Mouse (Mus musculus): Measurements from ENCODE around the gene Ttc28.

Gene Ttc28

DNA sequence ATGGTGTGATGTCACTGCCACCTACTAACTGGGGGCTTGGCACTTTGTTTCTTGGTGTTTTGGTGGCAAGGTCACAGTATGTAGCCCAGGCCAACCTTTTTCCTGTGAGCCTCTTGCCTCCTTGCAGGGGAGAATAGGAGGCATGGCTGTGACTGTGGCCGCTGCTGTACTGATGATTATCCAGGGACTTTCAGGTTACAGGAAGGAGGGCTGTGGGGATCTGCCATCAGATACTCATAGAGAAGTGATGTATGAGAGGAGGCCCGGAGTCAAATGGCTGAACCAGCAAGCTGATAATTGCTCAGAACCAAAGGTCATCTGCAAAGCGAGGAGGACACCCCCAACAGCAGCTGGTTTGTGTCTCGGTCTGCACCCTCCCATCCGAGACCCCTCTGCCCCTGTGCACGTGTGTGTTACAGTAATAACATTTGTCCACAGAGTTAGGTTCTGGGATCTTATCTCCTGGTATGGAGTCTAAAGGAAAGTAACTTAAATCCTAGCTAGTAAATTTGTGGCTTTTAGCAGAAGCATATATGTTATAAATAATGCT lies 221.9 kb downstream of the Ttc28 start:
- DNase-seq = no peak

DNA sequence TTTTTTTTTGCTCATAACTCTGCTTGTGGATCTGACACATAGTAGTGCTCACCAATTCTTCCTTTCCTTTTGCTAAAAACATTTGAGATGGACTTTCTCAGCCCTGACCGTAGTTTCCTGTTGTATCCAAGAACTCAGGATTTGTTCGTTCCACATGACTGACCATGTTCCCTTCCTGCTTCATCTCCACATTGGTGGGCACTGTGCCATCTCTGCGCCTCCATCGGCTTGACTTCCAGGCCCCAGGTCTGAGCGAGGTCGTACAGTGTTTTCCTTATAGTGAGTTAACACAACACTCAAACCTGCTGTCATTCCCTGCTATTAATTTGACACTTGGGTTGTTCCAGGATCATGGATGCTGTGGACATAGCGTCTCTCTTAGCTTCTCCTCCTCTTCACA lies 225.2 kb downstream of the Ttc28 start:
- no peak for DNase-seq

DNA sequence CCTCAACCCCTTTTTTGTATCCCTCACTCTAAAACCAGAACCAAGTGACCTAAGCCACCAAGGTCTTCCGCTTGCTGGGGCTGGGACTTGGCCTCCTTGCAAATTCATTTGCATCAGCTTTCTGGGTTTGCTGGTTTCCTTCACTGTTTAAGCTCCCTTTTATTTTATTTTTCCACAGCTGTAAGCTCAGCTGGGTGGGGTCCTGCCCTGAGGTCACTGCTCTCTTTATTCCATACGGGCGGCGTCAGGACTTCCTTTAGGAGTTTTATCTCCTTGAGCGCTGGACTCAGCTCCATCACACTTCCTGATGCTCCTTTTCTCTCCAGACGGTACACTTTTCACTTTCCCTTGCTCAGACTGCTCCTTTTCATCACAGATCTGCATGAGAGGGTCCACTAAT lies 231.8 kb downstream of the Ttc28 start:
- no peak for DNase-seq

DNA sequence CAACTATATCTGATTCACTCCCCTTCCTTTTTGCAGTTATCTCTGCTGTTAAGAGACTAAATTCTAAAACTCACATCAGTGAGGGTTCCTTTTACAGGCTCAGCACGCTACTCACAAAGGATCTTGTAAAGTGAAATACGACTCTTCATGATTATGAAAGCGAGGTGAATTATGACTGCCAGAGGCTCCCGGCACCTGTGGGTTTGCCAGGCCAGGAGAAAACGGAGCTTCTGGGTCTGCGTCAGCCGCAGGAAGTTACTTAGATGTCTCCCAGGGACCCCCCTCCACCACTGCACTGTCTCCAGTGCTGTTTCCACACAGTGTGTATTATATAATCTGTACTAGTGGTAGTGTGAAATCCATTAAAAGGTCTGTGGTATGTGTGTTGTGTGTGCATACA lies 233.6 kb downstream of the Ttc28 start:
- no peak for DNase-seq

DNA sequence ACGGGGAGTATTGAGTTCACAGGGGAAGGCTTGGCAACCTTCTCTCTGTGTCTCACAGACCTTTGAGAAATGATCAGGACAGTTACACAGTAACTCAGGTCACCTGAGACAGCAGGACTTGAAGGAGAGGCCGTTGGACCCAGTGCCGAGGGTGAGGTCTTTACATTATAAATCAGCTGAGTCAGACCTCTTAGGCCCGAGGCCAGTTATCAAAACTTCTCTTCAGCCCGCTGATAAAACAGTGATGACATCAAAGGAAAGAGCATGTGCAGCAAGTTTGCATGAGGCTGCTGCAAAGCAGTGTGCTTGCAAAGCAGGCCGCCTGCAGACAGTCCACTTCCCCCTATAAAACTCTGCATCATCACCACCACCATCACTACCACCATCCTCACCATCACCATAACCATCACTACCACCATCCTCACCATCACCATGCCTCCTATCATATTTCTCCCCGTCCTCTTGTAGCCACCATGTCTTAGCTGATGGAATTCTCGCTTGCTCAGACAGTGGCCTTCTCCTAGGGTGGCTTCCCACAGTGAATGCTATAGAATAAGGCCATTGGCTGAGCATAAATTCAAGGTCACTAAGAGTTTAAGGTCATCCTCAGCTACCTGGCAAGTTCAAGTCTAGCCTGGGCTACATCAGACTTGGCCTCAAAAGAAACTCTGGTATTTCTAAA lies 234.2 kb downstream of the Ttc28 start:
- no peak for DNase-seq

DNA sequence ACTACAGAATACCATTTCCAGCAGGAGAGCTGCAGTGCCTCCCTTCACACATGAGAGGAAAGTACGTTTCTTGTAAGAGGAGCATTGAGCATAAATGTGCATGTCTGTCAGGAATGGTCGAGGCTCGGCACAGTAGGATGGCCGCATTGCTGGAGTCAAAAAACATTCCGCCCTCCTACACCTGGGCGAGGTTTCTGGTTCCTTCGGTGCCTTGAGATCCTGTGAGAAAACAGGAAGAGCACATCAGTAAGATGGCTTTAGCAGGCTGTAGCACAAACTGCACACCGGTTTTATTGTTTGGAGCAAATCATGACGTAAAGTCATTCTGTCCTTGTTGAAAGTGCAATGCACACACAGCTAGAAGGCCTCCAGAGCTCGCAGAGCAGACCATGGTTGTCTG lies 235.0 kb downstream of the Ttc28 start:
- DNase-seq = no peak

DNA sequence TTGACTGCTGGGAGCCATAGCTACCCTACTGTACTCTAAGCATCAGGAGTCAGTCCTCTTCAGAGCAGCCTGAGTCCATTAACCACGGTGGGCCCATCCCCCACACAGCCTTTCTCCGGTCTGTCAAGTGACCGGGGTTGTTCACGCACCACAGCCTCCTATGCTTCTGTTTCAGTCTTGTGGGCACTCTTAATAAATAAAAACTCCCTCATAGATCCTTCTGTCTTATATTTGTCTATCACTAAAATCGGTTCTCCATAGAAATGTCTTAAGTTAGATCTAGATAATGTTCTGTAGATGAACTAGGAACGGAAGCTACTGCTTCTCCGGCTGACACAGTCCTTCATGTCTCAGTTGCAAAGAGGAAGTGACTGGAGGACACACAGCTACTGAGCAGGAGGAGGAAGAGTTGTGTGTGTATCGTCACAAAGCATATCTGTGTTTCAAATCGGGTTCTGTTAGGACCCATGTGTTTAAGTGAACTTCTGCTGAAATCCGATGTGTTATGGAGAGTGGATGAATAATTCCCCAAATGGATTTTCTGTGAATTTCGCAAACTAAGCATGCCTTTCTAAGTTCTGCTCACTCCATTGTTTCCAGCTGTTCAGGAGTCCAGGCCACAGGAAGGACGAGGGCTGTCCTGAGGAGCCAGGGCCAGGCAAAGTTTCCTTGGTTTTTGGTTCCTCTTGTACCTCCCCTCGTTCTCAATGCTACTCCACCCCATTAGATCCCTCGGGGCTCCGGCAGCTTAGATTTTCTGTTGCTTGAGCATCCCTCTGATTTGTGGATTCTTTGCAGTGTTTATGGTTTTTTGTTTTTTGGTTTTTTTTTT lies 236.1 kb downstream of the Ttc28 start:
- DNase-seq = no peak

DNA sequence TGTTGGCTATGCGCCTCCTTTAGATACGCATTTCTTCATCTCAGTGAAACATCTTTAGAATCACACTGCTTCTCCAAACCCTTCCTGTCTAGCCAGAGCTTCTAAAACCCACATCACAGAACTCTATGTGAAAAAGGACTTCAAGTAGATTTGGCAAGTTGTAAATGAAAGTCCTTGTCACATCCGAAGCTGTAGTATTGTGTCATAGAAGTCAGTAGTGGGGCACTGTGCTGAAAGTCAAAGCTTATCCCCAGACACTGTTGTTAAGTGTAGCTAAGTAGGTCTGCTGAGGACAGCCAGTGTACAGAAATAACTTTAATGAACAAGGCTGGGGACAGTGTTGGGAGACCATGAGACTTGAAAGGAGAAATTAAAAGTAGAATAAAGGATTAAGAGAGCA lies 240.2 kb downstream of the Ttc28 start:
- no peak for DNase-seq

DNA sequence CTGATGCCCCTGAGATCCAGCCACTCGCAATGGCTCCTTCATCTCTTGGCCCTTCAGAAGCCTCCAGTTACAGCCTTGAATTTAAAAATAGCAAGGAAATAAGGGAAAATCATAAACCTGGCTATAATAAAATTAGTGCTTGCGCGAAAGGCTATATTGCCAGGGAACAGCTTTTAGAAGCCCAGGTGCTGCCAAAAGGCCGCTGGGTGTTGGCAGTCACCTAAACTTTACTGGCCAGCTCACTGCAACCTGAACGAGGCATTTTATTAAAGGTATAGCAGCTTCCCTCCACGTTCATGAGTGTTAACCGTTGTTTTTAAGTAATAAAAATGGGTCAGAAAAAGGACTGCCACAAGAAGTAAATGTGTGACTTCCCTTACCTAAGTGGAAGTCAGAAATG lies 240.7 kb downstream of the Ttc28 start:
- DNase-seq = peak; percentile 80

DNA sequence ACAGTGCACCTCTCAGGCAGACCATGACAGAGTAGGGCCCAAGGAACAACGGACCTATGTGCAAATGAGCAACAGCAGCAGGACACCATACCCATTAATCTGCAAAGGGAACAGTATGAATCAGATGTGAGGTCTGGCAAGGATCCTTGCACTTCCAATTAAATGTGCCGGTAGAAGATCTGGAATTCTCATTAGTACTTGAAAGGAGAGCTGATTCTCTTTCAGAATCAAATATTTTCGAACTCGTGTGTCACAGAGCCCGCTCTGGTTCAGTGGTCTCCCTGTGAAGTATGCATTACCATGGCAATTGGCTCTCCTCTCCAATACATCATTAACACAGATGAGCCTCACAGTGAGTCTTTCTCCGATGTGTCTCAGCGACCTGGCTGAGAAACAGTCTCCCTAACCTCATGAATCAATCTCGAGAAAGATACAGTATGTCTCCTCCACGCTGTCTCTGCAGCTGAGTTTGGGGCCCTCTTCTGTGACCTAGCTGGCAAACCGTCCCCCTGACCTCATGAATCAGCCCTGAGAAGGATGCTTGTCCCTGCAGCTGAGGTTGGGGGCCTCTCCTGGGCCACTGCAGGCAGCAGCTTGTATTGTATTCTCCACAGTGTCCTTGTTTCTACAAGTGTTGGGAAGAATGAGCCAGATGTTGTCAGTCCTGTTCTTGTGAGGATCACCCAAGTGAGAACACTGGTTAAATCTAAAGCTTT lies 241.3 kb downstream of the Ttc28 start:
- no peak for DNase-seq

DNA sequence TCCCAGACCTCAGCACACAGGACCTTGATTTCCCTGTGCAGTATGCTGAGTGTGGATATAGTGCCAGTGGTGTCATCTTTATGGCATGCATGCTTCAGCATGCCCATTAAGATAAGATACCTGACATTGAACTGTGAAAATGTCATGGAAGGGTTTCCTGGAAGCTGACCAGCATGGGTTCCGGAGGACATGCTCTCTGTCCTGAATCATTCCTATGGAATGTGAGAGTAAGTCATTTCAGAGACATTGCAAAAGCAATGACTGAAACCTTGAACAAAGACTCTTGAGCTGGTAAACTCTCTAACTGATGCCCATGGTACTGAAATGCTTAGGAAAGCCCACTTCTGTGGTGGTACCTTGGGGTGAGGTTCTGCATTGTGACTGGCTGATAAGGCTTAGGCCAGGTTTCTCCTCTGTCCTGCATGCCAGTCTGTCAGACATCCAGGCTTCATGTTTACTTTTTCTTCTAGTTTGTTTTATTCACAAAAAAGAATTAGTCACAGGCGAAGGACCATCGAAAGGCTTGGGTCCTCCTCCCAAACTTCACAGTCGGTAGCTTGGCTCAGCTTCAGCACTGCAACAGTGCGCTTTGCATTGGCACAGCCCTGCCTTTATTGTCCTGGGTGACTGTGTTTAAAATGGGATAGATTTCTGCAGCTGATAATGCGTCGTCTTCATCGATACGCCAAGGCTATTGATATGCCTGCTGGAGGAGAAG lies 242.9 kb downstream of the Ttc28 start:
- DNase-seq = no peak

DNA sequence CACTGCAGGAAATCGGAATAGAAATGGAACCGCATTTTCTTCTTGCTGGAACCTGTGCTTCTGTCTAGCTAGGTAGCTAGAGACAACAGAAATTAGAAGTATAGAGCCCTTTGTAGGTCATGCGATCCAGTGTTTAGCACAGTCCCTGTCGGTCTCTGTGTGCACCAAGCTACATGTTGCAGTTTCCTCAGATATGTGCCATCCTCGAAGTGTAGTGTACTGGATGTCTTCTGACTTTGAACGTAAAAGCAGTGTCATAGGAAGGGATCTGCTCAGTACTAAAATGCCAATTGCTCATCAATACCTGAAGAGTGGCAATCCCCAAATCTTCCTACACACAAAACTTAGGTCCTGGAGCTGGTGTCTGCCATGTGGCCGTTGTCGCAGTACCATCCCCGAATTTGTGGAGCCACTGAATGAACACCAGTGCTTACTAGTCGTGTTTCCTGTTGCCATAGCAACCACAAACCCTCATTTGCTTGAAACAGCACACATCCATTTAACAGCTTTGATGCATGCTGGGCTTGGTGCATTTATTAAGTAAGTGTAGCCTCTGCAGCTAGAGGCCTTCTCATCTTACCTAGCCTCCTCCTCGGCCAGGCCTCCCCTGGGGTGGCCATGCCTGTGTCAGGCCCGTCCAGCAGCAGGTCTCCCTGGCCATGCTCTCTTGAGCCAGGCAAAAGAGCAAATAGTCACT lies 243.6 kb downstream of the Ttc28 start:
- no peak for DNase-seq

DNA sequence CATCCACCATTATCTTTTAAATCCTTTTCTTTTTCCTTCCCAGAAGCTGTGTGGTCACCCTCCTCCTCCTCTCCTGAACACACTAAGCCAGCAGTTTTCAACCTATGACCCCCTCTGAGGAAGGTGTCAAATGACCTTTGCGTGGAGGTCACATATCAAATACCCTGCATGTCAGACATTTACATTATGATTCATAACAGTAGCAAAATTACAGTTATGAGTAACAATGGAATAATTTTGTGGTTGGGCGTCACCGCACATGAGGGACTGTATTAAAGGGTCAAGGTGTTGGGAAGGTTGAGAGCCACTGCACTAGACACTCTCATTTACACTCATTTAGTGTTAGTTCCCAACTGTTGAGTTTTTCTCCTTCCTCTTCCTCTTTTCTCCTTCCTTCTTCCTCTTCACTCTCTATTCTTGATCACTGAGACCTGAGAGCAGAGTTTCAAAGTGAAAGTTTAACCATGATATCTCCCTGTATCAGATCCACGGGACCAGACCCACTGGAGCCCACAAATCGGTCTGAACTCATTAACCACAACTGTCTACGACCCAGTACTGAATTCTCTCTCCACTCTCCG lies 245.1 kb downstream of the Ttc28 start:
- no peak for DNase-seq

DNA sequence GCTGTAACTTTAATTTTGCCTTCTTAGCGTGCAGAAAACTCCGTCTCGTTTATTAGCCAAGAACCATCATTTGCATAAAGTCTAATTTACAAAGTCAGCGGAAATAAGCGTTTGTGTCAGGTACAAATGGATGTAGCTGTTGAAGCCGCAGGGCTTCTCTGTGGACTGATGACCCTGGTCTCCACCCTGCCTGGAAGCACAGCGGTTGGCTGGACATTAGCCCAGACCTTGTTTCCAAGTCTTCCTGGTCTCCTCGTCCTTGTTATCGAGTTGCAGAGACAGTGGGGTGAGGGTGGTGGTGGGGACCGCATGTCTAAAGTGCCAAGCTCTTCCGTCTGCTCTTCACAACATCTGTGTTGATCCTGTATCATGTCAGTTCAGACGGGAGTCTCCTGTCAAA lies 246.1 kb downstream of the Ttc28 start:
- DNase-seq = no peak

DNA sequence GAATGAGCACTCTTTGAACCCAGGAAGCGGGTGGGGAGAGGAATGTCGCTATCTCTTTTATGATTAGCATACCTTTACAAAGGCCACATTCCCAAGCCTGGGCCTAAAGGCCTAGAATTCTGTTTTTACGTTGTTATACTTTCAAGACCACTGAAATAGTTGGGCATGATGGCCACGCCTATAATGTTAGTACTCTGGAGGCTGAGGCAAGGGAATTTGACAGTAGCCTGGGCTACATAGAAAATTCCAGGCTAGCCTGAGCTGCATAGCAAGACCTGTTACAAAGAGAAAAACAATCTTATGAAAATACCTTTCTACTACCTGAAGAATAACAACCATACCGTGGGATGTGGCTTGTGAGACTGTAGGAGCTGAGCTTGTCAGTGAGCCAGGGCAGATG lies 248.2 kb downstream of the Ttc28 start:
- no peak for DNase-seq

DNA sequence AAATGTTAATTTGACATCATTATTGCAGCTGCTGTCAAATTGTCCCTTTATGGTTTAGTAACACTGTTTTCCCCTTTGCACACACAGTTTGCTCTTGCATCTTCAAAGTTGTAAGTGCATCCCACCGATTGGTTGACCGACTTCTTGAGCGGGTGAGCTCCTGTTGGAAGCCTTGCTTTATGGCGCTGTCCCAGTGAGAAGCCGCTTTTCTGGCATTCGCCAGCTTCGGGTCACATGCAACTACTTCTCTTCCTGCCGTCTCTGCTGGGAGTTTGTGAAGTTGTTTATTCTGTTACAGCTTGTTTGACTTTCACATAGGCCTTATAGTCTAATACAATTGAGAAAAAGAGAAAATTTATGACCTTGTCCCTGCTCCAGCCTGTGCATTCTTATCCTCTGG lies 250.5 kb downstream of the Ttc28 start:
- no peak for DNase-seq

DNA sequence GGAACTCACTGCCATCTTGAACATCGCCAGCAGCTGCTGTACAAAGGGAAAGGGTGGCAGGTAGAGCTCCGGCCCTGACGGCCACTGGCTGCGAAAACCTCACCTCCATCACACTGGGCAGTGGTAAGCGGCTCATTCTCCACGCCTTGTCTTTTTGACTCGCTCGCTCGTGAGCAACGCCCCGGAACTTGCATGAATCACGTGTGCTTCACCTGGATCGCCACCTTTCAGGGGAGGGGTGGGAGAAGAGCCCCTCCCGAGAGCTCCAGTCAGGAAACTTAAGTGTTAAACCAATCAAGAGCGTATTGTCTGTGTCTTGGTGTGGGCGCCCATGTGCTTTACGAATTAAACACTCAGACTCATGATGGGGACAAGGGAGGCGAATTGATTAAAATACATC lies 252.0 kb downstream of the Ttc28 start:
- DNase-seq = no peak

DNA sequence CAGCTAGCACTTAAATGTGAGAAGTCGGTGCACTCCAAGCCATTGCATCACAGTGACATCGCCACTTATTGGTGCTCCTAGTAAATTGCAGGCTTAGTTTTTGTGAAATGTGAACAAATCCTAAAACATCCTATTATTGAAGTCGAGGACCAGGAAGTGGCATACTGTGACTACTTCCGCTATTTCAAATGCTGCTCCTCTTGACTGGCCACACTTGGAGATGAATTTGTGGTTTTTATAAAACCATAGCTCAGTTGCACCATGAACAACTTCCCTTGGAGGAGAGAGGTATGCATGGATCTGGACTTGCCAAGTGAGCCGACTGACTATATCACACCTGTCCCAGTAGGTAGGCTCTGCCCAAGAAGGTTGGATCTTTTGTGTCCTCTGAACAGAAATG lies 253.5 kb downstream of the Ttc28 start:
- DNase-seq = no peak

DNA sequence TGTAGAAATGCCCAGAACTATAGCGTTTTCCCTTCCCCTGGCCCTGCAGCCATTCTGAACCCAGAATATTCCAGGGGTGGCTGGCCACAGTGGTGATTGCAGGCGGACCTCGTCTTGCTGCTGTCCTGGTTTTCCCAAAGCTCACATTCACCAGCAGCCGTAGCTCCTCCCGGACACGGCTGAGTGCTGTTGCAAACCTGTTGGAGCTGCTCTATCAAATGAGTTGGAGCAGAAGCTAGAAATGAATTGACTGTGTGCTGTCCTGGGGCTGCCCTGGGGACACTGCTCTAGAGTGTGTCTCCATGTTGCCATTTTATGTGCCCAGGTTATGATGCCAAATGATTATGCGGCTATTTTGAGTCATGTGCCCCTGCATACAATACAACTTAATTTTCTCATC lies 254.2 kb downstream of the Ttc28 start:
- DNase-seq = no peak

DNA sequence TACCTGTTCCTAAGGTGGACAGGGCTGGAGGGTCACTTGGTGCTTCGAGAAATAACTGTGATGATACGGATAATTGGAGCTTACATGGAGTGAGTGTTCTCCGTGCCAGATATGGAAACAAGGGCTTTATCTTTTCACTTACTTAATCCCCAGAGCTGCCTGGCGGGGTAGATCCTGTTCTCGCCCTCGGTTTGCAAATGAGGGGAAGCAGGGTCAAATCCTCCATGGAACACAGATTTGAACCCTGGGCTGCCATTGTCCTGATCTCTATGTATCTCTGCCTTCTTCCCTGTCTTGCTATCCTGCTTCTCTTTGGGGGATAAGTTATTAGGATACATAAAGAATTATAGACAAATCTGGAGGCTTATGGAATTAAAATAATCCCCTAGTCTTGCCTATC lies 257.7 kb downstream of the Ttc28 start:
- no peak for DNase-seq

DNA sequence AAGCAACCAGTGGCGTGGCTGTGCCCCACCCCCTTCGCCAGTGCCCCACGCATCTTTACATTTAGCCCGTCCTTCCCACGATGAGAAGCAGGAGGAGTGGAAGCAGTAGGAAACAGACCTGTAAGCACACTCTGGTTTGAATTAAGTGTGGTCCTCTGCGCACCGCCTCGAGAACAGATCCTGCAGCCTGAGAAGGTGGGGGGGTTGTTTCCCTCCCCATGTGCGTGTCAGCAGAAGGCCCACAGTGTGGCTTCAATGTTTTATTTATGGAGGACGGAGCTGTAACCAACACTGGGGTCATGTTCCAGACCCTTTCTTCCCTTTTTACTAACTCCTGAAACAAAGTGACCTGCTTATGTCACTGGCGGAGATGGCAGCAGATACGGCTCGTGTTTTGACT lies 258.1 kb downstream of the Ttc28 start:
- DNase-seq = no peak

DNA sequence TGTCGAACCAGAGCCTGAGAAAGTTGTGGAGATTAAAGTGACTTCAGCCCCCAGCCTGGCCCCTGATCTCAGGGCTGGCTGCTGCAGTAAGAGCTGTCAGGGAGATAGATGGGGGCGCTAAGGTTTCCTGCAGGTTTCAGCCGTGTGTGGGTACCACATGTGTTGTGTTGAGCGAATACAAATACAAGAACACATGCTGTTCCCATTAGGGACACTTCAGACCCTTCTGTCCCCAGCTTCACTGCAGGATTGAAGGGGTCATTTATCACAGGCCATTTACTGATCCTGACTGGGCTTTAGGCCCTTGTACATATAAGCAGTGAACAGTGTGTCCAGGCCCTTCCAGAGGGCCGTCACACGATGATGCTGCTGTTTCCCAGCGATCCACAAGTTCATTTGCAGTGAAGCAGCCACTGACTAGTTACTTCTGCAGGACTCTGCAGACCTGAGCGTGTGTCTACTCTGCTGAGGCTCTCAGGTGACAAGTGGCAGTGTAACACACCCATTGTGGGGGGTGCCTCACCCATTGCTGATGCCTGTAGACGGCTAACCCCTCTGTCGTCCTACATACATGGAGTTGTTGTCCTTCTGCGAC lies 258.7 kb downstream of the Ttc28 start:
- DNase-seq = no peak

All from cerebellum, adult 11-12 months (tissue).